Mouse (Mus musculus) testis, adult 10 weeks (tissue): ENCODE measurements around the gene Man1c1. TPM values are rescaled to one million over a fixed set of nuclear protein-coding genes. Genes with fewer than 3 reads are reported as not detected.

Source experiments
- polyA plus RNA-seq: library from polyadenylated mRNA; stranded (reverse); fragments of 350-450 nt; fragmentation: Illumina TruSeq; extraction: RNeasy Lipid Tissue Mini Kit (QIAGEN cat#74804); gene quantifications from one replicate; pipeline ENCODE4 v1.2.3, GENCODE M21; 2014; ENCODE audit warnings: low read depth, low replicate concordance

Gene Man1c1
- 0.70 TPM for polyA plus RNA-seq

DNA sequence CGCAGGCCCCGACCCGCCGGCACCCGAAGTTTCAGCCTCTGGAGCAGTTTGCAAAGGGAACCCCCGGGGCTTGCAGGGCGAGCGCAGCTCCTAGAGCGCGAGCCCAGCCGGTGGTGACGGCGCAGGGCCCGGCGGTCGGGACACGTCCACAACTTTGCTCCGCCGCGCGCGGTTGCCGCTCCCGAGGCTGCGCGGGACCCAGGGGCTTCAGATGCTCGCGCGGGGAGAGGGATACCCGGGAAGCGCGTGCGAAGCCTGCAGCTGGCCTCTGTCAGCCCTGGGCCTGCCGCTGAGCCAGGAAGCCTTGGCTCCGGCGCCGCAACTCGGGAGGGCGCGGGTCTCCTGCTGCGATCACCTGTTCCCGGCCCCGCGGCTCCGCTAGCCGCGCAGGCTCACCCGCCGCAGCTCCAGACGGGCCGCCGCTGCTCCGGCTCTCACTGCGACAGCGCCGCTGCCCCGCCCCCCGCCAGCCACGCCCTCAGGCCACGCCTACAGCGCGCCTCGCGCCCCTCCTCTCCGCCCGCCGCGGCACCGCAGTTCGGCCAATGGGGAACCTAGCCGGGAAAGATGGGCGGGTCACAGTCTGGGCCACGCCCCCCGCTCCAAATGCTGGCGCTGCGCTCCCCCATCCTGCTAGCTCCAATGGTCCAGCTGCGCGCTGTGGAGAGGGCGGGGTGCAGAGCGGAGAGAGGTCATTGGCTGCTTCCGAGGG lies at the start of gene Man1c1:
Man1c1 (minus strand) TSS at position 456 of the 712 bp plus-strand sequence.

DNA sequence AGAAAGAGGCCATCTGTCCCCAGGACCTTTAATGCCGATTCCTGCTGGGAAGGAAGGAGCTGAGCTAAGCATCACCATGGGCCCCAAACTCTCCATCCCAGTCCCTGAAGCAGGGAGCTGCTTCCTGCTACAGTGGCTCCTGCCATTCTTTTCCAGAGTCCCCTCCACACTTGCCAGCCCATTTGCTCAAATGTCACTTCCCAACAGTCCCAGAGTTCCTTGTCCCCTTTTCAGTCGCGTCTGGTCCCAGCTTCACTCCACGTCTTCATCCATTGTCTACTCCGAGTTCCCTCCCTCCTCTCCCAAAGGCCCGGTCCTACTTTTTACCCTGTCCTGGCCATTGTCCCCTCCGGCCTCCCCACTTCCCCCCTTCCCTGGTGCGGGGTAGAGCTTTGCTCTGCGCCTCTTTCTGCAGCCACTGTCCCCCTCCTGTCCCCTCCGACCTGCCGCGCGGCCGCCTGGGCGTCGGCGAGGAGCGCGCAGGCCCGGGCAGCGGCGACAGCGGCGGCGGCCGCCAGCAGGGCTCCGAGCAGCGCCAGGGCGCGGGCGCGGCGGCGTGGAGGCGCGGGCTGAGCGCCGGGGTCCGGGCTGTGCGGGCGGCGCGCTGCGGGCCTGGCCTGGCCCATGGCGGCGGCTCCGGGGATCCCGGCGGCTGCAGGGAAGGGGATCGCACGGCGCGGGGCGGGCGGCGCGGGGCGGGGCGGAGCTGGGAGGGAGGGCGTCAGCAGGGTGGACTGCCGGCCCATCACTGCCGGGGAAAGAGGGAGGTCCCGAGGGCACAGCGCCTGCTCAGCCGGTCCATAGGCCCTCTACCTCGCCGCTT lies 152.4 kb downstream of the Man1c1 start, which contains the start of gene Selenon:
Selenon (minus strand) TSS at position 673 of the 823 bp plus-strand sequence.

DNA sequence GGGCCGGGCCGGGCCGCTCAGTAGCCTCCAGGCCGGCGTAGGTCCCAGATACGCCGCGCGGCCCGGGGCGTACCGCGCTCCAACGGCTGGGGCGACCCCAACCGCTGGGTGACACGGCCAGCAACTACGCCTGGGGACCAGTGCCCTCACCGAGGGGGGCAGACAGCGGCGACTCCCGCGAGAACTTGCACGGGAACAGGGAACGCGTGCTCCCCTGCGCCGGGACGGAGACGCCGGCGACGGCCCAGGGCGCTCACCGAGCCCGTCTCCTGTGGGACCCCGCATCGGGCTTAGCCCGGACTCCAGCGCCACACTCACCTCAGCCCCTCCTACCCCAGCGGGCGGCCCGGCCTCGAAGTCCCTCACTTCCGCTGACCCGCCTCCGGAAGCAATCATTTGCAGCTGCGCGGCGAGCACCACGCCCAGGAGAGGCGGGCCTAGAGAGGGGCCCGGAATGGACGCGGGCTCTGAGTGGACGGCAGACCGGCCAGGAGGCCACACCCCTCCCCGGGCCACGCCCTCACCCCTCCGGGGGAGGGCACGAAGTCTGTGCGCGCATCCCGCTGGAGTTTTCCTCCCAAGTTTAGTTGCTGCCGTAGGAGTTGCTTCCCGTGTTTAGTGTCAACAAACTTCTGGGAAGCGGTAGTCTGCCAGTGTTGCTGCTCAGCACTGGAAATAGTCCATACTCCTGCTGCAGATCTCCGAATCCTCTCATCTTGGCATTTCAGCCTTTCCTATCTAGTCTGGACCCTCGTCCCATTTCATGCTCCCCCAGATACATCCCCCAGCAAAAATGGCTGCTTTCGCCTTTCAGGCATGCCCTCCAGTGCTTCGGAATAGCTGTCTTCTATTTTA lies 168.9 kb downstream of the Man1c1 start, which contains the start of gene Mtfr1l:
Mtfr1l (minus strand) TSS at position 456 of the 855 bp plus-strand sequence.

Other genes with a start within 250 kb of the Man1c1 start
- 247 TPM for gene Stmn1, start 236.0 kb downstream of the Man1c1 start, polyA plus RNA-seq
- 7.2 TPM for gene Paqr7, start 207.6 kb downstream of the Man1c1 start, polyA plus RNA-seq
- 6.6 TPM for gene Aunip, start 193.3 kb downstream of the Man1c1 start, polyA plus RNA-seq
- gene Mtfr1l, start 168.9 kb downstream of the Man1c1 start, polyA plus RNA-seq: 63.1 TPM
- 0.35 TPM for gene Selenon, start 152.1 kb downstream of the Man1c1 start, polyA plus RNA-seq
- gene Ldlrap1, start 63.7 kb upstream of the Man1c1 start, polyA plus RNA-seq: 0.13 TPM
- gene Maco1, start 149.1 kb upstream of the Man1c1 start, polyA plus RNA-seq: 47.7 TPM
- gene Rhd, start 160.2 kb upstream of the Man1c1 start, polyA plus RNA-seq: not detected
- 8.2 TPM for gene Tmem50a, start 210.7 kb upstream of the Man1c1 start, polyA plus RNA-seq
- gene Rsrp1, start 219.3 kb upstream of the Man1c1 start, polyA plus RNA-seq: 300 TPM
- gene Syf2, start 226.6 kb upstream of the Man1c1 start, polyA plus RNA-seq: 40.6 TPM